Mouse (Mus musculus) left cerebral cortex, adult 8-10 months (tissue): ENCODE data around the gene Rnf10. TPM values are rescaled to one million over a fixed set of nuclear protein-coding genes. Genes with fewer than 3 reads are reported as not detected.
A peak's percentile ranks its signal among the peaks of the same experiment; 100 is the strongest.

Source experiments
- DNase-seq, 2 experiments: peaks; one replicate each; pipeline ENCODE4 v3.0.0; 2022; ENCODE audit warnings: low spot score in 2 of 2
- total RNA-seq, 4 experiments: library from RNA; stranded (reverse); gene quantifications; 2 replicates each; pipeline ENCODE4 v1.2.4; 2022

The Rnf10 gene
- total RNA-seq, 4 experiments from 2014 or later = 216 to 259 (median 243) TPM

GRCm38 (mm10) chr5:115275998-115276397 lies 3.3 kb upstream of the Rnf10 start:
- DNase-seq = no peak

- no peak for DNase-seq
Measured at GRCm38 (mm10) chr5:115274771-115275170, 2.1 kb upstream of the Rnf10 start.

- no peak for DNase-seq
Measured at GRCm38 (mm10) chr5:115274353-115274752, 1.7 kb upstream of the Rnf10 start.

- no peak for DNase-seq
Measured at GRCm38 (mm10) chr5:115273549-115274135, 944 bp upstream of the Rnf10 start.

GRCm38 (mm10) chr5:115271931-115272811 lies 527 bp downstream of the Rnf10 start:
- peak in 1 of 2 experiments; percentile 16 for DNase-seq

- DNase-seq = no peak
Measured at GRCm38 (mm10) chr5:115269969-115270368, 2.7 kb downstream of the Rnf10 start.

- DNase-seq = no peak
Measured at GRCm38 (mm10) chr5:115268266-115268665, 4.4 kb downstream of the Rnf10 start.

- no peak for DNase-seq
Measured at GRCm38 (mm10) chr5:115267469-115268045, 5.1 kb downstream of the Rnf10 start.

- no peak for DNase-seq
Measured at GRCm38 (mm10) chr5:115266787-115267468, 5.8 kb downstream of the Rnf10 start.

- no peak for DNase-seq
Measured at GRCm38 (mm10) chr5:115266340-115266739, 6.4 kb downstream of the Rnf10 start.

- DNase-seq = no peak
Measured at GRCm38 (mm10) chr5:115262502-115263291, 10.0 kb downstream of the Rnf10 start.

GRCm38 (mm10) chr5:115261880-115262279 lies 10.8 kb downstream of the Rnf10 start:
- no peak for DNase-seq

- DNase-seq = no peak
Measured at GRCm38 (mm10) chr5:115261141-115261540, 11.6 kb downstream of the Rnf10 start.

- DNase-seq = no peak
Measured at GRCm38 (mm10) chr5:115260356-115260755, 12.3 kb downstream of the Rnf10 start.

- DNase-seq = no peak
Measured at GRCm38 (mm10) chr5:115256909-115257546, 15.7 kb downstream of the Rnf10 start.

- DNase-seq = no peak
Measured at GRCm38 (mm10) chr5:115255472-115255871, 17.2 kb downstream of the Rnf10 start.

GRCm38 (mm10) chr5:115240191-115240590 lies 32.5 kb downstream of the Rnf10 start:
- peak in 1 of 2 experiments; percentile 71 for DNase-seq

- DNase-seq = no peak
Measured at GRCm38 (mm10) chr5:115238729-115239195, 33.9 kb downstream of the Rnf10 start.

- DNase-seq = peak; percentile 80 to 86
Measured at GRCm38 (mm10) chr5:115237803-115238728, 34.6 kb downstream of the Rnf10 start.
